Mouse (Mus musculus) heart, postnatal 4 days (tissue): ENCODE data around the gene Ccnc. TPM values are rescaled to one million over a fixed set of nuclear protein-coding genes. Genes with fewer than 3 reads are reported as not detected.

Experiments
- DNase-seq: peaks from one replicate; pipeline ENCODE4 v3.0.0; 2021
- total RNA-seq, 2 experiments: library from RNA; stranded (reverse); gene quantifications; 2 replicates each; pipeline ENCODE4 v1.2.3; 2021

Gene Ccnc
- 10 to 100 TPM; 17.5 to 18.5 TPM for total RNA-seq

GRCm38 (mm10) chr4:21727615-21728165, at the start of gene Ccnc:
TSS of gene Ccnc (plus strand) at chr4:21727701.
- DNase-seq: peak; percentile 94

- DNase-seq: no peak
These were observed 49.2 kb upstream of the Ccnc start for GRCm38 (mm10) chr4:21678101-21678974.

GRCm38 (mm10) chr4:21678975-21679623, 48.4 kb upstream of the Ccnc start:
- DNase-seq: peak; percentile 40

GRCm38 (mm10) chr4:21679624-21680480, 47.6 kb upstream of the Ccnc start:
- DNase-seq: no peak

- DNase-seq: no peak
These were observed 46.5 kb upstream of the Ccnc start for GRCm38 (mm10) chr4:21680971-21681370.

- no peak for DNase-seq
These were observed 44.9 kb upstream of the Ccnc start for GRCm38 (mm10) chr4:21682421-21683150.

GRCm38 (mm10) chr4:21684341-21684970, 43.0 kb upstream of the Ccnc start:
- DNase-seq: no peak

- DNase-seq: no peak
These were observed 41.9 kb upstream of the Ccnc start, which contains the start of gene Prdm13 for GRCm38 (mm10) chr4:21685595-21686091. TSS of gene Prdm13 (minus strand) at chr4:21685963.

- no peak for DNase-seq
These were observed 41.1 kb upstream of the Ccnc start for GRCm38 (mm10) chr4:21686416-21686815.

- DNase-seq: no peak
These were observed 40.6 kb upstream of the Ccnc start for GRCm38 (mm10) chr4:21686934-21687333.

- DNase-seq: peak; percentile 11
These were observed 39.5 kb upstream of the Ccnc start for GRCm38 (mm10) chr4:21687783-21688702.

- peak; percentile 33 for DNase-seq
These were observed 38.7 kb upstream of the Ccnc start for GRCm38 (mm10) chr4:21688703-21689200.

- DNase-seq: no peak
These were observed 38.0 kb upstream of the Ccnc start for GRCm38 (mm10) chr4:21689492-21689941.

GRCm38 (mm10) chr4:21690221-21690620, 37.3 kb upstream of the Ccnc start:
- no peak for DNase-seq

GRCm38 (mm10) chr4:21695638-21696254, 31.8 kb upstream of the Ccnc start:
- peak; percentile 60 for DNase-seq

GRCm38 (mm10) chr4:21705046-21705445, 22.5 kb upstream of the Ccnc start:
- no peak for DNase-seq

- DNase-seq: peak; percentile 93
These were observed 15.4 kb upstream of the Ccnc start for GRCm38 (mm10) chr4:21712147-21712546.

- DNase-seq: no peak
These were observed 4.7 kb upstream of the Ccnc start for GRCm38 (mm10) chr4:21722752-21723334.
